Mouse (Mus musculus) bone marrow, adult 2 months (tissue): ENCODE results near the gene BC025920. TPM values are rescaled to one million over a fixed set of nuclear protein-coding genes. Genes with fewer than 3 reads are reported as not detected.

Source experiments
- H3K27ac ChIP-seq: fragments of 200-500 bp; 2 replicates; pipeline ENCODE4 v1.5.1; 2012; ENCODE audit warnings: low read depth, mild to moderate bottlenecking, control low read depth, inconsistent platforms, low read length; ENCODE audit not compliant: control insufficient read depth, poor library complexity, insufficient read depth
- H3K4me1 ChIP-seq: fragments of 200-500 bp; 2 replicates; pipeline ENCODE4 v1.6.1; 2011; ENCODE audit warnings: low read length; ENCODE audit not compliant: control insufficient read depth, insufficient read depth
- H3K4me3 ChIP-seq: fragments of 200-500 bp; replicated peaks from 2 replicates; pipeline ENCODE3; 2011; ENCODE audit warnings: mild to moderate bottlenecking, low read depth, low read length, control low read depth; ENCODE audit not compliant: control insufficient read depth
- CTCF ChIP-seq: fragments of 200-500 bp; IDR thresholded peaks from 2 replicates; pipeline ENCODE4 v1.5.1; 2011; ENCODE audit warnings: low read length, control low read depth; ENCODE audit not compliant: control insufficient read depth, insufficient read depth
- POLR2A ChIP-seq: fragments of 200-500 bp; IDR thresholded peaks from 2 replicates; pipeline ENCODE4 v1.6.1; 2011; ENCODE audit warnings: low read depth, mild to moderate bottlenecking, control low read depth, low read length, borderline replicate concordance; ENCODE audit not compliant: control insufficient read depth
- WGBS: fragments of 180-500 bp; shearing (Covaris S2); methylation state at CpG from one replicate; pipeline ENCODE4 v1.1.7; 2018; 5-methylcytosine and 5-hydroxymethylcytosine counted together
- polyA plus RNA-seq: library from polyadenylated mRNA; stranded (reverse); fragments of >200 nt; gene quantifications from 2 replicates; pipeline ENCODE4 v1.2.4, GENCODE M21; 2011; ENCODE audit warnings: low replicate concordance; ENCODE audit not compliant: missing spikeins, insufficient read depth, insufficient read length

BC025920 gene
- polyA plus RNA-seq, 1 experiment: 6.6 TPM

GRCm38 (mm10) chr10:81563481-81563880 is 42.6 kb upstream of the BC025920 start:
- no peak overlapping the region for H3K27ac ChIP-seq
- 53% methylated on average over 6 of the region's 6 CpGs for WGBS
- H3K4me3 ChIP-seq: no peak overlapping the region

GRCm38 (mm10) chr10:81564216-81564615 is 41.9 kb upstream of the BC025920 start:
- peak overlapping the region; percentile 29; the same call in 1 of the 2 replicates for H3K27ac ChIP-seq
- H3K4me3 ChIP-seq: no peak overlapping the region
- WGBS: 20% methylated on average over 10 of the region's 10 CpGs

More at GRCm38 (mm10) chr10:81563481-81563880, 42.6 kb upstream of the BC025920 start:
- TF ChIP-seq CTCF: no peak
- TF ChIP-seq POLR2A: no peak
- peaks cover 2% of the 10 kb centered on the region for H3K4me1 ChIP-seq

GRCm38 (mm10) chr10:81564734-81565133 is 41.3 kb upstream of the BC025920 start:
- H3K27ac ChIP-seq: no peak overlapping the region
- WGBS: 74% methylated on average over 10 of the region's 10 CpGs
- no peak overlapping the region for H3K4me3 ChIP-seq
- H3K4me1 ChIP-seq: peaks cover 2% of the 10 kb centered on the region
- TF ChIP-seq CTCF (peak; percentile 80), POLR2A (no peak)

More at GRCm38 (mm10) chr10:81564216-81564615, 41.9 kb upstream of the BC025920 start:
- H3K4me1 ChIP-seq: peaks cover 2% of the 10 kb centered on the region
- no peak for TF ChIP-seq CTCF
- no peak for TF ChIP-seq POLR2A

- TF ChIP-seq POLR2A: 0 out of 2 replicates have a peak, but pooled peaks have one; percentile 8
- TF ChIP-seq CTCF: no peak
- 73% methylated on average over 20 of the region's 20 CpGs for WGBS
- Histone ChIP-seq H3K4me1 (peaks cover 2% of the 10 kb centered on the region), H3K27ac (no peak overlapping the region), H3K4me3 (no peak overlapping the region)
Observed at GRCm38 (mm10) chr10:81565257-81566228, 40.5 kb upstream of the BC025920 start.

GRCm38 (mm10) chr10:81568381-81569191 is 37.5 kb upstream of the BC025920 start:
- H3K27ac ChIP-seq: no peak overlapping the region
- H3K4me3 ChIP-seq: no peak overlapping the region
- no peaks in the 10 kb centered on the region; the same call in 1 of the 2 replicates for H3K4me1 ChIP-seq
- WGBS: 25% methylated on average over 16 of the region's 16 CpGs
- TF ChIP-seq POLR2A (no peak), CTCF (no peak)

- no peaks in the 10 kb centered on the region for H3K4me1 ChIP-seq
- WGBS: 80% methylated on average over 9 of the region's 9 CpGs
Observed at GRCm38 (mm10) chr10:81569507-81570237, 36.4 kb upstream of the BC025920 start.

GRCm38 (mm10) chr10:81570238-81570800 is 35.8 kb upstream of the BC025920 start:
- Histone ChIP-seq H3K4me3 (no peak overlapping the region), H3K27ac (no peak overlapping the region), H3K4me1 (no peaks in the 10 kb centered on the region)
- WGBS: 11% methylated on average over 11 of the region's 11 CpGs
- TF ChIP-seq CTCF (no peak), POLR2A (no peak)

More at GRCm38 (mm10) chr10:81569507-81570237, 36.4 kb upstream of the BC025920 start:
- Histone ChIP-seq H3K27ac (no peak overlapping the region), H3K4me3 (no peak overlapping the region)
- TF ChIP-seq POLR2A: no peak
- no peak for TF ChIP-seq CTCF
